Mouse (Mus musculus): ENCODE results near the gene Klk15.
"Not testable (repeated sequence)": the region's sequence is repeated elsewhere in the genome, so short reads cannot be mapped to it uniquely, and the experiment has no call there.

Klk15 gene

GRCm38 (mm10) chr7:43933440-43933839, at the start of gene Klk15:
TSS of gene Klk15 (plus strand) at chr7:43933740.
- no peak for DNase-seq

GRCm38 (mm10) chr7:43891365-43891764, 42.2 kb upstream of the Klk15 start:
- DNase-seq: no peak

GRCm38 (mm10) chr7:43891788-43892187, 41.8 kb upstream of the Klk15 start:
- DNase-seq: no peak

GRCm38 (mm10) chr7:43894836-43895235, 38.7 kb upstream of the Klk15 start:
- DNase-seq: peak; percentile 57

GRCm38 (mm10) chr7:43914821-43915220, 18.7 kb upstream of the Klk15 start:
- DNase-seq: no peak

- no peak for DNase-seq
Measured at GRCm38 (mm10) chr7:43918426-43918825, 15.1 kb upstream of the Klk15 start.

- DNase-seq: no peak
Measured at GRCm38 (mm10) chr7:43918871-43919270, 14.7 kb upstream of the Klk15 start.

- peak; percentile 12 for DNase-seq
Measured at GRCm38 (mm10) chr7:43919559-43920451, 13.7 kb upstream of the Klk15 start.

- DNase-seq: no peak
Measured at GRCm38 (mm10) chr7:43920582-43920981, 13.0 kb upstream of the Klk15 start.

GRCm38 (mm10) chr7:43921087-43921486, 12.5 kb upstream of the Klk15 start:
- DNase-seq: no peak

- no peak for DNase-seq
Measured at GRCm38 (mm10) chr7:43921941-43922340, 11.6 kb upstream of the Klk15 start.

GRCm38 (mm10) chr7:43925985-43926384, 7.6 kb upstream of the Klk15 start:
- DNase-seq: no peak

GRCm38 (mm10) chr7:43928521-43928920, 5.0 kb upstream of the Klk15 start:
- no peak for DNase-seq

- DNase-seq: no peak
Measured at GRCm38 (mm10) chr7:43932337-43932736, 1.2 kb upstream of the Klk15 start.

- no peak for DNase-seq
Measured at GRCm38 (mm10) chr7:43934747-43935146, 1.2 kb downstream of the Klk15 start.

- DNase-seq: no peak
Measured at GRCm38 (mm10) chr7:43936551-43936950, 3.0 kb downstream of the Klk15 start.

GRCm38 (mm10) chr7:43942293-43942692, 8.8 kb downstream of the Klk15 start:
- not testable (repeated sequence) for DNase-seq

- no peak for DNase-seq
Measured at GRCm38 (mm10) chr7:43944727-43945264, 11.3 kb downstream of the Klk15 start.

GRCm38 (mm10) chr7:43950364-43950763, 16.8 kb downstream of the Klk15 start, which contains the start of gene Klk1b8:
TSS of gene Klk1b8 (plus strand) at chr7:43950664.
- no peak for DNase-seq

GRCm38 (mm10) chr7:43952703-43953102, 19.2 kb downstream of the Klk15 start:
- DNase-seq: no peak

GRCm38 (mm10) chr7:43966451-43966850, 32.9 kb downstream of the Klk15 start, which contains the start of gene Klk1b1:
TSS of gene Klk1b1 (plus strand) at chr7:43966751.
- DNase-seq: no peak

GRCm38 (mm10) chr7:43967058-43967457, 33.5 kb downstream of the Klk15 start:
- DNase-seq: no peak

GRCm38 (mm10) chr7:43967612-43968011, 34.1 kb downstream of the Klk15 start:
- DNase-seq: no peak

- DNase-seq: not testable (repeated sequence)
Measured at GRCm38 (mm10) chr7:43975761-43976160, 42.2 kb downstream of the Klk15 start, which contains the start of gene Klk1b9. TSS of gene Klk1b9 (plus strand) at chr7:43976061.

Measured in cerebellum, adult 9-11 months (tissue).